Mouse (Mus musculus) activated CD4-positive, CD25-positive, alpha-beta regulatory T cell, adult 4 months (primary cell): ENCODE measurements around the gene Cers6. TPM values are rescaled to one million over a fixed set of nuclear protein-coding genes. Genes with fewer than 3 reads are reported as not detected.

ENCODE experiments used
- ATAC-seq: one replicate; pipeline ENCODE4 v1.8.0; 2017
- polyA plus RNA-seq, 2 experiments: library from polyadenylated mRNA; unstranded; fragments of 100-300 nt; shearing (Covaris generic); gene quantifications; one replicate each; pipeline ENCODE4 v1.2.1; 2017

The Cers6 gene
- 1 to 10 TPM; 1.7 to 4.2 TPM for polyA plus RNA-seq

- ATAC-seq = peak; percentile 83
Observed at GRCm38 (mm10) chr2:68860904-68861685, at the start of gene Cers6. Cers6 (plus strand) TSS chr2:68861441.

- ATAC-seq = no peak
Observed at GRCm38 (mm10) chr2:68814409-68814808, 46.8 kb upstream of the Cers6 start.

GRCm38 (mm10) chr2:68819040-68819439, 42.2 kb upstream of the Cers6 start:
- no peak for ATAC-seq

GRCm38 (mm10) chr2:68822152-68822887, 38.9 kb upstream of the Cers6 start:
- no peak for ATAC-seq

- no peak for ATAC-seq
Observed at GRCm38 (mm10) chr2:68825326-68826020, 35.8 kb upstream of the Cers6 start.

- no peak for ATAC-seq
Observed at GRCm38 (mm10) chr2:68843330-68843729, 17.9 kb upstream of the Cers6 start.

- ATAC-seq = no peak
Observed at GRCm38 (mm10) chr2:68844530-68844929, 16.7 kb upstream of the Cers6 start.

GRCm38 (mm10) chr2:68845002-68845740, 16.1 kb upstream of the Cers6 start:
- no peak for ATAC-seq

- ATAC-seq = no peak
Observed at GRCm38 (mm10) chr2:68860391-68860790, 850 bp upstream of the Cers6 start.

GRCm38 (mm10) chr2:68861721-68862463, 651 bp downstream of the Cers6 start:
- ATAC-seq = peak; percentile 20

GRCm38 (mm10) chr2:68862464-68863266, 1.4 kb downstream of the Cers6 start:
- ATAC-seq = no peak

- no peak for ATAC-seq
Observed at GRCm38 (mm10) chr2:68863561-68863960, 2.3 kb downstream of the Cers6 start.

GRCm38 (mm10) chr2:68864366-68864765, 3.1 kb downstream of the Cers6 start:
- no peak for ATAC-seq

GRCm38 (mm10) chr2:68867148-68867547, 5.9 kb downstream of the Cers6 start:
- ATAC-seq = no peak

- ATAC-seq = no peak
Observed at GRCm38 (mm10) chr2:68870999-68871780, 9.9 kb downstream of the Cers6 start.

GRCm38 (mm10) chr2:68873086-68873485, 11.8 kb downstream of the Cers6 start:
- ATAC-seq = no peak

- peak; percentile 37 for ATAC-seq
Observed at GRCm38 (mm10) chr2:68873653-68874441, 12.6 kb downstream of the Cers6 start.

GRCm38 (mm10) chr2:68874575-68874974, 13.3 kb downstream of the Cers6 start:
- ATAC-seq = no peak

GRCm38 (mm10) chr2:68879071-68879651, 17.9 kb downstream of the Cers6 start:
- ATAC-seq = no peak
